Mouse (Mus musculus) CH12.LX (cell line): Measurements from ENCODE around the gene Tnnc2. TPM values are rescaled to one million over a fixed set of nuclear protein-coding genes. Genes with fewer than 3 reads are reported as not detected.

Source experiments
- DNase-seq: peaks from one replicate; pipeline ENCODE4 v3.0.0-alpha.2; 2013; ENCODE audit errors: extremely low read depth
- H3K27ac ChIP-seq: 2 replicates; pipeline ENCODE4 v1.5.1; 2012; ENCODE audit warnings: low read depth, mild to moderate bottlenecking, control low read depth, moderate library complexity; ENCODE audit not compliant: insufficient read depth
- H3K27me3 ChIP-seq: replicated peaks from 2 replicates; pipeline ENCODE3; 2012; ENCODE audit warnings: inconsistent platforms
- H3K36me3 ChIP-seq, 2 experiments: replicated peaks in 1 of 2; 2 replicates each; pipeline versions ENCODE3 to v1.6.1; 2012; ENCODE audit warnings: inconsistent platforms in 1 of 2, low read length in 1 of 2, mild to moderate bottlenecking in 1 of 2, mixed read lengths in 1 of 2, moderate library complexity in 1 of 2; ENCODE audit not compliant: control insufficient read depth in 1 of 2, insufficient read depth in 1 of 2
- H3K4me1 ChIP-seq, 2 experiments: 2 replicates each; pipeline ENCODE4 v1.6.1; 2012; ENCODE audit warnings: inconsistent platforms in 1 of 2, moderate library complexity in 1 of 2; ENCODE audit not compliant: insufficient read depth in 2 of 2, control insufficient read depth in 1 of 2
- H3K4me2 ChIP-seq: 2 replicates; pipeline ENCODE4 v1.6.1; 2012; ENCODE audit warnings: low read depth, mild to moderate bottlenecking, control low read depth; ENCODE audit not compliant: poor library complexity, insufficient read depth, severe bottlenecking
- H3K4me3 ChIP-seq, 3 experiments: fragments of 150-350 bp in 1 of 3; sonication (generic) in 1 of 3; replicated peaks in 1 of 3; 2 replicates each; pipeline versions ENCODE3 to v1.5.1; 2011 to 2012; ENCODE audit warnings: low read depth in 2 of 3, low read length in 2 of 3, mild to moderate bottlenecking in 2 of 3, moderate library complexity in 2 of 3, control low read depth in 1 of 3, improper control_type of control experiment in 1 of 3, inconsistent platforms in 1 of 3, mixed read lengths in 1 of 3; ENCODE audit not compliant: poor library complexity in 1 of 3
- H3K79me2 ChIP-seq: replicated peaks from 2 replicates; pipeline ENCODE4 v1.6.1; 2012; ENCODE audit warnings: mild to moderate bottlenecking, moderate library complexity; ENCODE audit not compliant: control insufficient read depth, poor library complexity, insufficient read depth, severe bottlenecking; ENCODE audit errors: extremely low read depth
- H3K9ac ChIP-seq: 2 replicates; pipeline ENCODE4 v1.6.1; 2012; ENCODE audit warnings: low read depth, mild to moderate bottlenecking, control low read depth, moderate library complexity; ENCODE audit not compliant: insufficient read depth
- H3K9me3 ChIP-seq: replicated peaks from 2 replicates; pipeline ENCODE3; 2012; ENCODE audit warnings: low read length, inconsistent platforms, mixed read lengths
- BHLHE40 ChIP-seq: IDR thresholded peaks from 2 replicates; pipeline ENCODE4 v1.6.1; 2011; ENCODE audit warnings: mild to moderate bottlenecking, low read depth, low read length, improper control_type of control experiment
- CHD1 ChIP-seq: IDR thresholded peaks from 2 replicates; pipeline ENCODE4 v1.6.1; 2012; ENCODE audit warnings: low read depth, low read length, improper control_type of control experiment, inconsistent platforms
- CHD2 ChIP-seq: IDR thresholded peaks from 2 replicates; pipeline ENCODE4 v1.6.1; 2011; ENCODE audit warnings: low read length, improper control_type of control experiment
- CTCF ChIP-seq, 2 experiments: IDR thresholded peaks in 1 of 2; conservative IDR thresholded peaks in 1 of 2; 2 replicates each; pipeline ENCODE4 v1.5.1; 2011 to 2012; ENCODE audit warnings: low read depth in 2 of 2, low read length in 2 of 2, improper control_type of control experiment in 1 of 2, inconsistent platforms in 1 of 2, mild to moderate bottlenecking in 1 of 2, moderate library complexity in 1 of 2
- E2F4 ChIP-seq: IDR thresholded peaks from 2 replicates; pipeline ENCODE4 v1.6.1; 2011; ENCODE audit warnings: low read depth, low read length, improper control_type of control experiment; ENCODE audit not compliant: insufficient replicate concordance
- ELF1 ChIP-seq: IDR thresholded peaks from 2 replicates; pipeline ENCODE4 v1.6.1; 2014; ENCODE audit warnings: low read depth, mild to moderate bottlenecking, inconsistent platforms, low read length, improper control_type of control experiment
- EP300 ChIP-seq: IDR thresholded peaks from 2 replicates; pipeline ENCODE4 v1.6.1; 2011; ENCODE audit warnings: low read length, improper control_type of control experiment
- ETS1 ChIP-seq: conservative IDR thresholded peaks from 2 replicates; pipeline ENCODE4 v1.6.1; 2012; ENCODE audit warnings: low read depth, mild to moderate bottlenecking, inconsistent platforms, low read length, improper control_type of control experiment, moderate library complexity
- GABPA ChIP-seq: IDR thresholded peaks from 2 replicates; pipeline ENCODE4 v1.6.1; 2012; ENCODE audit warnings: low read depth, low read length, improper control_type of control experiment, inconsistent platforms; ENCODE audit not compliant: insufficient replicate concordance
- HCFC1 ChIP-seq: IDR thresholded peaks from 2 replicates; pipeline ENCODE4 v1.6.1; 2012; ENCODE audit warnings: low read depth, mild to moderate bottlenecking, inconsistent platforms, low read length, improper control_type of control experiment
- IRF4 ChIP-seq: IDR thresholded peaks from 2 replicates; pipeline ENCODE4 v1.6.1; 2014; ENCODE audit warnings: low read depth, mild to moderate bottlenecking, inconsistent platforms, low read length, improper control_type of control experiment
- JUN ChIP-seq: IDR thresholded peaks from 2 replicates; pipeline ENCODE4 v1.6.1; 2011; ENCODE audit warnings: low read depth, mild to moderate bottlenecking, low read length, improper control_type of control experiment, moderate library complexity; ENCODE audit not compliant: insufficient read depth
- JUND ChIP-seq: conservative IDR thresholded peaks from 2 replicates; pipeline ENCODE4 v1.6.1; 2011; ENCODE audit warnings: low read depth, low read length, improper control_type of control experiment
- KAT2A ChIP-seq: IDR thresholded peaks from 2 replicates; pipeline ENCODE4 v1.6.1; 2012; ENCODE audit warnings: low read length, improper control_type of control experiment, inconsistent platforms; ENCODE audit not compliant: insufficient replicate concordance
- MAFK ChIP-seq: IDR thresholded peaks from 2 replicates; pipeline ENCODE4 v1.6.1; 2011; ENCODE audit warnings: low read length, improper control_type of control experiment; ENCODE audit not compliant: insufficient replicate concordance
- MAX ChIP-seq: IDR thresholded peaks from 2 replicates; pipeline ENCODE4 v1.6.1; 2011; ENCODE audit warnings: low read length, improper control_type of control experiment
- MAZ ChIP-seq: IDR thresholded peaks from 2 replicates; pipeline ENCODE4 v1.6.1; 2012; ENCODE audit warnings: low read depth, mild to moderate bottlenecking, inconsistent platforms, low read length, improper control_type of control experiment, moderate library complexity
- MEF2A ChIP-seq: IDR thresholded peaks from 2 replicates; pipeline ENCODE4 v1.6.1; 2014; ENCODE audit warnings: low read depth, mild to moderate bottlenecking, inconsistent platforms, low read length, improper control_type of control experiment, borderline replicate concordance
- MXI1 ChIP-seq: IDR thresholded peaks from 2 replicates; pipeline ENCODE4 v1.6.1; 2011; ENCODE audit warnings: mild to moderate bottlenecking, low read depth, low read length, improper control_type of control experiment
- MYC ChIP-seq: IDR thresholded peaks from 2 replicates; pipeline ENCODE4 v1.6.1; 2011; ENCODE audit warnings: low read depth, mild to moderate bottlenecking, improper control_type of control experiment, low read length
- NELFE ChIP-seq: IDR thresholded peaks from 2 replicates; pipeline ENCODE4 v1.6.1; 2011; ENCODE audit warnings: low read depth, low read length, improper control_type of control experiment
- NRF1 ChIP-seq: IDR thresholded peaks from 2 replicates; pipeline ENCODE4 v1.6.1; 2014; ENCODE audit warnings: low read depth, mild to moderate bottlenecking, inconsistent platforms, low read length, improper control_type of control experiment, moderate library complexity
- PAX5 ChIP-seq: IDR thresholded peaks from 2 replicates; pipeline ENCODE4 v1.6.1; 2012; ENCODE audit warnings: low read length, inconsistent platforms, mixed read lengths
- POLR2A ChIP-seq: IDR thresholded peaks from 2 replicates; pipeline ENCODE4 v1.6.1; 2011; ENCODE audit warnings: low read depth, mild to moderate bottlenecking, improper control_type of control experiment, low read length
- POLR2AphosphoS2 ChIP-seq: IDR thresholded peaks from 2 replicates; pipeline ENCODE4 v1.6.1; 2011; ENCODE audit warnings: low read depth, low read length, improper control_type of control experiment
- RAD21 ChIP-seq: IDR thresholded peaks from 2 replicates; pipeline ENCODE4 v1.6.1; 2011; ENCODE audit warnings: low read depth, mild to moderate bottlenecking, low read length, improper control_type of control experiment, moderate library complexity
- RCOR1 ChIP-seq: conservative IDR thresholded peaks from 2 replicates; pipeline ENCODE4 v1.6.1; 2012; ENCODE audit warnings: low read depth, mild to moderate bottlenecking, inconsistent platforms, low read length, improper control_type of control experiment
- SIN3A ChIP-seq: IDR thresholded peaks from 2 replicates; pipeline ENCODE4 v1.6.1; 2012; ENCODE audit warnings: low read length, improper control_type of control experiment, inconsistent platforms
- SMC3 ChIP-seq: IDR thresholded peaks from 2 replicates; pipeline ENCODE4 v1.6.1; 2011; ENCODE audit warnings: low read depth, low read length, improper control_type of control experiment
- TBP ChIP-seq: conservative IDR thresholded peaks from 2 replicates; pipeline ENCODE4 v1.6.1; 2011; ENCODE audit warnings: low read depth, low read length, improper control_type of control experiment
- TCF12 ChIP-seq: IDR thresholded peaks from 2 replicates; pipeline ENCODE4 v1.6.1; 2014; ENCODE audit warnings: low read depth, mild to moderate bottlenecking, inconsistent platforms, low read length, improper control_type of control experiment
- UBTF ChIP-seq: IDR thresholded peaks from 2 replicates; pipeline ENCODE4 v1.6.1; 2012; ENCODE audit warnings: low read depth, mild to moderate bottlenecking, inconsistent platforms, low read length, improper control_type of control experiment, moderate library complexity
- USF1 ChIP-seq: IDR thresholded peaks from 2 replicates; pipeline ENCODE4 v1.6.1; 2014; ENCODE audit warnings: low read depth, mild to moderate bottlenecking, inconsistent platforms, low read length, improper control_type of control experiment
- USF2 ChIP-seq: conservative IDR thresholded peaks from 2 replicates; pipeline ENCODE4 v1.6.1; 2011; ENCODE audit warnings: low read depth, low read length, improper control_type of control experiment
- ZC3H11A ChIP-seq: IDR thresholded peaks from 2 replicates; pipeline ENCODE4 v1.6.1; 2012; ENCODE audit warnings: low read depth, mild to moderate bottlenecking, inconsistent platforms, low read length, improper control_type of control experiment
- ZKSCAN1 ChIP-seq: IDR thresholded peaks from 2 replicates; pipeline ENCODE4 v1.6.1; 2012; ENCODE audit warnings: low read depth, inconsistent platforms, low read length, improper control_type of control experiment, borderline replicate concordance
- ZMIZ1 ChIP-seq: IDR thresholded peaks from 2 replicates; pipeline ENCODE4 v1.6.1; 2012; ENCODE audit warnings: low read depth, mild to moderate bottlenecking, inconsistent platforms, low read length, improper control_type of control experiment
- ZNF384 ChIP-seq: IDR thresholded peaks from 2 replicates; pipeline ENCODE4 v1.6.1; 2012; ENCODE audit warnings: low read depth, low read length, improper control_type of control experiment, inconsistent platforms
- dilution Hi-C: fragments of 300-500 bp; cut with MboI; formaldehyde crosslinking; loops from 2 replicates; pipeline ENCODE4 v1.14.3; 2020; ENCODE audit warnings: low sequenced_read_pairs; ENCODE audit not compliant: extremely low pct_unique_long_range_greater_than_20kb, extremely low pct_ligation_motif_present
- in situ Hi-C: fragments of 300-500 bp; cut with MboI; formaldehyde crosslinking; loops from 3 replicates; pipeline ENCODE4 v1.14.3; 2019; ENCODE audit warnings: low sequenced_read_pairs, low pct_ligation_motif_present, low pct_unique_long_range_greater_than_20kb, mixed read lengths
- polyA plus RNA-seq: library from polyadenylated mRNA; unstranded; fragments of >175 nt; gene quantifications from 2 replicates; pipeline ENCODE4 v1.2.1, GENCODE M21; 2012; ENCODE audit warnings: low read depth; ENCODE audit not compliant: insufficient read length
- total RNA-seq, 2 experiments: library from RNA; depleted of rRNA; stranded (reverse); fragments of 300-350 nt in 1 of 2; fragments of >200 nt in 1 of 2; gene quantifications; 2 replicates each; pipeline ENCODE4 v1.2.3; 2012 to 2014

Gene Tnnc2
- total and polyA plus RNA-seq, 3 experiments, result not detected

DNA sequence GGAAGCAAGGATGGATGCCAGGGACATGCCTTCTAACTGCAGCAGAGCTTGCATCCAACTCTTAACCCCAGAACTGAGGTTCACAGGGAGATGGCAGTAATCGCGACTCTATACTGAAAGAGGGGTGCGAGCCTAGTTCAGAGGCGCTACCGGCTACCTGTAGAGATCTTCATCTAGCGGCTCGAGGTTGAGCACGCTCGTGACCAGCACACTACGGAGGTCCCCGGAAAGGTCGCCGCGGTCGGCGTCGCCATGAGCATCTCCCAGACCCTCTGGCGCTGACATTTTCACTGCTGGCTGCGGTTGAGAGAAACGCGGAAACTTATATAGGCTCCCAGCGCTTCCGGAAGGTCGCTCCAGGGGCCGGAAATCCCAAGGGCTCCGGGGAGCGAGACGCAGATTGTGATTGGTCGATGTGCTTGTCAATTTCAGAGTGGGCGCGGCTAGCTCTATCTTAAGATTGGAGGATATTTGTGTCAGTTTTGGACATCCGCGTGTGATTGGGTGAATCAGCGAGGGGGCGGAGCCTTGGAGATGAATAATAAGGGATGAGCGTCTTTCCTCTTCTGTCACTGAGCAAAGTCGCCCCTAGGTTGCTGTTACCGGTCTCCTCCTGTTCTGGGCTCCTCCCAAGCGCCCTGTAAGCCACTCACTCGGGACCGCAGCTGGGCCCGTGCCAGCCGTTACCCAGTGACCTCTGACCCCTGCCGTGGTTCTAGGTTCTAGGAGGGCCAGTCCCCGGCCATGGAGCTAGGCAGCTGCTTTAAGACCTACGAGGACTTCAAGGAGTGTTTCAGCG is 25.0 kb upstream of the Tnnc2 start, which contains the start of the genes Acot8 and Zswim3:
Gene Acot8 (minus strand): TSS at position 350 of the 799 bp plus-strand sequence.
Gene Zswim3 (plus strand): TSS at position 566 of the 799 bp plus-strand sequence.
- H3K36me3 ChIP-seq, result peaks cover 13 to 47% of the 10 kb centered on the region in 2 experiments

DNA sequence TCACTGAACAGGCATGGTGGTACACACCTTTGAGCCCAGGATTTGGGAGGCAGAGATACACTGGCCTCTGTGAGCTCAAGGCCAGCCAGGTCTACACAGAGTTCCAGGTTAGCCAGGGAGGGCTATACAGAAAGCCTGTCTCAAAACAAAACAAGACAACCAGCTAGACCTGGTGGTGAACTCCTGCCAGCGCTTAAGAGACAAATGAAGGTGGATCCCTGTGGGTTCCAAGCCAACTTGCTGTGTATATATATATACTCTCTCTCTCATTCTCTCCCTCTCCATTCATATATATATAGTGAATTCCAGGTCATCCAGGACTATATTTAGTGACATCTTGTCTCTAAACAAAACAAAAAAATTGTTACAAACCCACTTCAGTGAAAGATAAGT is 24.1 kb upstream of the Tnnc2 start:
- Histone ChIP-seq H3K4me3 (peak overlapping the region; percentile 86 to 93 (median 93)), H3K27ac (no peak overlapping the region), H3K4me2 (peak overlapping the region; percentile 38), H3K36me3 (peaks cover 10 to 47% of the 10 kb centered on the region in 2 experiments), H3K4me1 (peaks cover 5 to 25% of the 10 kb centered on the region in 2 experiments; a peak in 2 of 4 replicates), H3K27me3 (no peaks in the 10 kb centered on the region), H3K9me3 (no peaks in the 10 kb centered on the region), H3K79me2 (peaks cover 12% of the 10 kb centered on the region), H3K9ac (peak overlapping the region; percentile 79)
- in situ Hi-C loops, result no loop called here
- no peak for DNase-seq
- dilution Hi-C loops, result no loop called here
- no peak for TF ChIP-seq HCFC1

More for the DNA sequence above, 25.0 kb upstream of the Tnnc2 start, which contains the start of the genes Acot8 and Zswim3:
- Histone ChIP-seq H3K9me3 (no peaks in the 10 kb centered on the region), H3K79me2 (peaks cover 12% of the 10 kb centered on the region), H3K4me3 (peak within 1 kb of the TSS; percentile 86 to 93 (median 93)), H3K4me2 (peak within 1 kb of the TSS; percentile 73), H3K27ac (peak within 1 kb of the TSS; percentile 47), H3K4me1 (peaks cover 5 to 25% of the 10 kb centered on the region in 2 experiments; a peak in 2 of 4 replicates), H3K9ac (peak within 1 kb of the TSS; percentile 79), H3K27me3 (no peaks in the 10 kb centered on the region)
- peak; percentile 100 for DNase-seq
- dilution Hi-C loops, result no loop called here
- in situ Hi-C loops, result no loop called here
- TF ChIP-seq ZC3H11A (no peak), KAT2A (peak; percentile 88; the same call in 1 of the 2 replicates), SIN3A (peak; percentile 84), RCOR1 (0 out of 2 replicates have a peak, but pooled peaks have one; percentile 35), USF1 (no peak), MXI1 (peak; percentile 82), MAX (peak; percentile 57; the same call in 1 of the 2 replicates), JUND (no peak), PAX5 (no peak), MAFK (no peak), MAZ (peak; percentile 36), SMC3 (no peak), TBP (peak; percentile 98), JUN (no peak), IRF4 (no peak; the same call in 1 of the 2 replicates), CTCF (conservative IDR thresholded peaks at IDR 0.05 in 1 of 2, IDR thresholded peaks at IDR 0.05 in 1 of 2; ENCODE audit: low read depth in 2 of 2, low read length in 2 of 2) (no peak), GABPA (no peak), NRF1 (peak; percentile 33; the same call in 1 of the 2 replicates), HCFC1 (peak; percentile 83), EP300 (no peak), TCF12 (peak; percentile 60; the same call in 1 of the 2 replicates), E2F4 (no peak), ETS1 (no peak), NELFE (peak; percentile 98), ZNF384 (no peak), ZMIZ1 (peak; percentile 93), MYC (no peak), ELF1 (peak; percentile 91), ZKSCAN1 (no peak), RAD21 (no peak), POLR2A (peak; percentile 99), UBTF (0 out of 2 replicates have a peak, but pooled peaks have one; percentile 4), MEF2A (0 out of 2 replicates have a peak, but pooled peaks have one; percentile 3), BHLHE40 (peak; percentile 77), CHD2 (peak; percentile 97), POLR2AphosphoS2 (0 out of 2 replicates have a peak, but pooled peaks have one; percentile 78), CHD1 (no peak), USF2 (no peak)
